Mouse (Mus musculus) limb, embryonic 10.5 days (tissue): Measurements from ENCODE around the gene Wdfy1. TPM values are rescaled to one million over a fixed set of nuclear protein-coding genes. Genes with fewer than 3 reads are reported as not detected.

ENCODE experiments used
- DNase-seq: peaks from one replicate; pipeline ENCODE4 v3.0.0-alpha.2; 2017; ENCODE audit warnings: low spot score
- H3K27ac ChIP-seq: fragments of 300-500 bp; sonication (generic); 2 replicates; pipeline ENCODE4 v1.5.1; 2016; ENCODE audit warnings: mild to moderate bottlenecking
- H3K27me3 ChIP-seq: fragments of 300-500 bp; sonication (generic); 2 replicates; pipeline ENCODE4 v1.6.1; 2016; ENCODE audit warnings: low read depth, mild to moderate bottlenecking; ENCODE audit not compliant: poor library complexity, severe bottlenecking
- H3K36me3 ChIP-seq: fragments of 300-500 bp; sonication (generic); 2 replicates; pipeline ENCODE4 v1.6.1; 2016; ENCODE audit warnings: mild to moderate bottlenecking, moderate library complexity
- H3K4me1 ChIP-seq: fragments of 300-500 bp; sonication (generic); 2 replicates; pipeline ENCODE4 v1.6.1; 2016
- H3K4me3 ChIP-seq: fragments of 300-500 bp; sonication (generic); 2 replicates; pipeline ENCODE4 v1.5.1; 2016; ENCODE audit warnings: mild to moderate bottlenecking, moderate library complexity
- H3K9me3 ChIP-seq: fragments of 300-500 bp; sonication (generic); replicated peaks from 2 replicates; pipeline ENCODE4 v1.6.1; 2016; ENCODE audit warnings: mild to moderate bottlenecking
- WGBS: fragments of 180-500 bp; shearing (Covaris S2); methylation state at CpG from one replicate; pipeline ENCODE4 v1.1.7; 2016; 5-methylcytosine and 5-hydroxymethylcytosine counted together
- polyA plus RNA-seq: library from polyadenylated mRNA; unstranded; fragments of >200 nt; fragmentation: Nextera tagmentation; extraction: Ambion mirVana; gene quantifications from 2 replicates; pipeline ENCODE4 v1.2.1, GENCODE M21; 2016

Gene Wdfy1
- polyA plus RNA-seq, 1 experiment from 2014 or later, result 30.6 TPM

- Histone ChIP-seq H3K9me3 (no peaks in the 10 kb centered on the region), H3K36me3 (no peaks in the 10 kb centered on the region), H3K27ac (no peak overlapping the region), H3K4me1 (no peaks in the 10 kb centered on the region), H3K4me3 (no peak overlapping the region), H3K27me3 (no peaks in the 10 kb centered on the region)
- 76% methylated on average over 1 of the region's 1 CpGs for WGBS
- no peak for DNase-seq
Observed at GRCm38 (mm10) chr1:79657411-79657810, 118.5 kb downstream of the Wdfy1 start.

- DNase-seq, result no peak
- Histone ChIP-seq H3K27me3 (no peaks in the 10 kb centered on the region), H3K4me1 (no peaks in the 10 kb centered on the region), H3K27ac (no peak overlapping the region), H3K4me3 (no peak overlapping the region), H3K36me3 (no peaks in the 10 kb centered on the region), H3K9me3 (no peaks in the 10 kb centered on the region)
- 85% methylated on average over 4 of the region's 4 CpGs for WGBS
Observed at GRCm38 (mm10) chr1:79655819-79656555, 120.0 kb downstream of the Wdfy1 start.

GRCm38 (mm10) chr1:79654948-79655347, 121.0 kb downstream of the Wdfy1 start:
- H3K27me3 ChIP-seq, result no peaks in the 10 kb centered on the region
- H3K9me3 ChIP-seq, result no peaks in the 10 kb centered on the region
- no peak overlapping the region for H3K27ac ChIP-seq

More at GRCm38 (mm10) chr1:79654948-79655347, 121.0 kb downstream of the Wdfy1 start:
- no peaks in the 10 kb centered on the region for H3K4me1 ChIP-seq
- no peak overlapping the region for H3K4me3 ChIP-seq
- no peaks in the 10 kb centered on the region for H3K36me3 ChIP-seq
- no peak for DNase-seq
- 89% methylated on average over 2 of the region's 2 CpGs for WGBS

Other genes with a start within 250 kb of the Wdfy1 start
- gene Ap1s3, start 104.2 kb downstream of the Wdfy1 start, polyA plus RNA-seq, result 0.33 and 0.99 TPM in 2 replicates
- 57.9 and 64.1 TPM in 2 replicates for gene Mrpl44, start 125 bp downstream of the Wdfy1 start, polyA plus RNA-seq
- gene Serpine2, start 85.0 kb upstream of the Wdfy1 start, polyA plus RNA-seq, result 129 and 143 TPM in 2 replicates